Mouse (Mus musculus) frontal cortex, adult 2 months (tissue): ENCODE results near the gene Lcn11. TPM values are rescaled to one million over a fixed set of nuclear protein-coding genes. Genes with fewer than 3 reads are reported as not detected.

Experiments used
- DNase-seq, 2 experiments: peaks; one replicate each; pipeline ENCODE4 v3.0.0; 2022; ENCODE audit warnings: low spot score in 1 of 2; ENCODE audit errors: extremely low spot score in 1 of 2
- polyA plus RNA-seq: library from polyadenylated mRNA; depleted of rRNA; stranded (reverse); fragments of >200 nt; gene quantifications from 2 replicates; pipeline ENCODE4 v1.2.3, GENCODE M21; 2012; rRNA removed

Gene Lcn11
- polyA plus RNA-seq, 1 experiment = not detected

DNA sequence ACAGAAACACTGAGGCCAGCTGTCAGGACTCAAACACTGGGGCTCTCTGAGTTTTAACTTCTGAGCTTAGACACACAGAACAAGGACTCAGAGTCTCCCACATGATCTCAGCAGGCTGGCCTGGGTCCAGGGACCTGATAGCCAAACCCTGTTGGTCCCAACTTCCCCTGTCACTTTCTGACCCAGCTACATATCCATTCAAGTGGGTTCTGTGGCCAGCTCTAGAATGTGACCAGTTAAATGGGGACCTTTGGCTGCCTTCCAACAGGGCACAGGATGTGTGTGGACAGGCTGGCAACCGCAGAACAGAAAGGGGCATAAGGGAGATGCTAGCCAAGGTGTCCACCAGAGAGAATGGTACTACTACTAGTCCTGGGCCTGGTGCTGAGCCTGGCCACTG, 46.0 kb downstream of the Lcn11 start, which contains the start of gene Lcn9:
Gene Lcn9, plus strand, starts transcription at position 348 of the 400 bp plus-strand sequence.
- peak in 1 of 2 experiments; percentile 13 for DNase-seq

DNA sequence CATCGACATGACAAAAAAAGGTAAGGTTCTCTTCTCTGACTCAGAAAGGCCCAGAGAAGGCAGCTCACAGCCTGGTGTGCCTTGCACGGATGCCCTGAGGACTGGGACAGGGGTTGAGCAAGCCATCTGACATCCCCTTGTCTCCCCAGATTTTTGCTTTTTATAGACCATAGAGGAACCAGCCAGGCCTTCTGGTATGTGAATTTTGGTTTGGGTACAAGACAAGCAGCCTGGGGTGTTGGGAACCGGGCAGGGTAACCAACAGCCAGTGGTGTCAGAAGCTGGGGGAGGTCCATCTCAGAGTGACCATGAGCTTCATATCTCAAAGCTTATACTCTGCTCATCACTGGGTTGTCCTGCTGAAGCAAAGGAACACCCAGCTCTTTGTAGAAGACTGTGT, 47.9 kb downstream of the Lcn11 start:
- DNase-seq = no peak

DNA sequence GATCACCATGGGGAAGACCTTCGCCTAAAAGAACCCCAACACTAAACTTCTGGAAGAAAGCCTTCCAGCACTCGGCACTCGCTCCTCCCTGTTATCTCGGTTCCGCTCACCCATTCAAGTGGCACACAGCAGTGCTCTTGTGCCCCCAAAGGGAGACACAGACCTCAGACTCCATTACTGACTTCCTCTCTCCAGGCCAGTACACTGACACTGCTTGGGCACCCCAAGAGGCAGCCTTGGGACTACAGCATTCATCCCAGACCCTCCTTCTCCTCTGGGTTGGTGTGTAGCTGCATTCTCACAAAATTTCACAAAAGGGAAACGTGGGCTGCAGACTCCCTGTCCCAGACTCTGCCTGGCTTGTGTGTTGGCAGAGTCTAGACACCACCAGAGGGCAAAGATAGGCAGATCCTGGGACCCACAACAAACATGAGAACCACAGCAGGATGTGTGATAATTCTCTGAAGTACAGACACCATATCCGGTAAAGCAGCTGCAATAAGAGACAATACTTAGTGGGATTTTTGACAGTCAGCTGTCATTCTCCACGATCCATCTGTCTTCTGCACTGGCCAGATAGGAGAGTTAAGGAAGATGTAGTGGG, 51.6 kb downstream of the Lcn11 start:
- DNase-seq = no peak

Other genes with a start within 250 kb of the Lcn11 start
- 8.1 and 9.1 TPM in 2 replicates for gene Traf2, start 230.1 kb upstream of the Lcn11 start, polyA plus RNA-seq
- gene Edf1, start 219.2 kb upstream of the Lcn11 start, polyA plus RNA-seq = 287 and 289 TPM in 2 replicates
- 2.1 and 2.5 TPM in 2 replicates for gene Mamdc4, start 202.2 kb upstream of the Lcn11 start, polyA plus RNA-seq
- gene Phpt1, start 201.8 kb upstream of the Lcn11 start, polyA plus RNA-seq = 134 and 161 TPM in 2 replicates
- gene Ajm1, start 195.3 kb upstream of the Lcn11 start, polyA plus RNA-seq = 114 and 122 TPM in 2 replicates
- gene Rabl6, start 168.5 kb upstream of the Lcn11 start, polyA plus RNA-seq = 130 and 148 TPM in 2 replicates
- 0.06 TPM in 1 of 2 replicates, not detected in the other for gene Ccdc183, start 159.3 kb upstream of the Lcn11 start, polyA plus RNA-seq
- gene Tmem141, start 155.0 kb upstream of the Lcn11 start, polyA plus RNA-seq = 66.7 and 72.2 TPM in 2 replicates
- gene Fcna, start 149.0 kb upstream of the Lcn11 start, polyA plus RNA-seq = 0.17 and 0.28 TPM in 2 replicates
- not detected in 2 replicates for gene Lcn8, start 123.9 kb upstream of the Lcn11 start, polyA plus RNA-seq
- gene Lcn5, start 119.1 kb upstream of the Lcn11 start, polyA plus RNA-seq = not detected in 2 replicates
- not detected in 2 replicates for gene Lcn6, start 100.2 kb upstream of the Lcn11 start, polyA plus RNA-seq
- not detected in 2 replicates for gene Lcn10, start 94.3 kb upstream of the Lcn11 start, polyA plus RNA-seq
- not detected in 2 replicates for gene Obp2a, start 77.0 kb upstream of the Lcn11 start, polyA plus RNA-seq
- 107 and 127 TPM in 2 replicates for gene Bmyc, start 70.3 kb upstream of the Lcn11 start, polyA plus RNA-seq
- gene Obp2b, start 40.0 kb upstream of the Lcn11 start, polyA plus RNA-seq = not detected in 2 replicates
- not detected in 2 replicates for gene Lcn3, start 11.4 kb upstream of the Lcn11 start, polyA plus RNA-seq
- gene Gm13539, start 5.2 kb downstream of the Lcn11 start, polyA plus RNA-seq = not detected in 2 replicates
- gene Glt6d1, start 38.8 kb downstream of the Lcn11 start, polyA plus RNA-seq = not detected in 2 replicates
- gene Lcn9, start 46.1 kb downstream of the Lcn11 start, polyA plus RNA-seq = not detected in 2 replicates
- not detected in 2 replicates for gene Sohlh1, start 70.2 kb downstream of the Lcn11 start, polyA plus RNA-seq
- 183 and 221 TPM in 2 replicates for gene Kcnt1, start 86.7 kb downstream of the Lcn11 start, polyA plus RNA-seq
- gene Camsap1, start 206.3 kb downstream of the Lcn11 start, polyA plus RNA-seq = 36.9 and 41.5 TPM in 2 replicates
- 78.1 and 79.7 TPM in 2 replicates for gene Ubac1, start 244.7 kb downstream of the Lcn11 start, polyA plus RNA-seq